Mouse (Mus musculus) frontal cortex, postnatal 36 days (tissue): ENCODE data around the gene Prdm9.
"Not testable (repeated sequence)": the region's sequence is repeated elsewhere in the genome, so short reads cannot be mapped to it uniquely, and the experiment has no call there.

Experiments
- DNase-seq, 2 experiments: peaks; one replicate each; pipeline ENCODE4 v3.0.0; 2022; ENCODE audit warnings: low spot score in 2 of 2

Prdm9 gene

DNA sequence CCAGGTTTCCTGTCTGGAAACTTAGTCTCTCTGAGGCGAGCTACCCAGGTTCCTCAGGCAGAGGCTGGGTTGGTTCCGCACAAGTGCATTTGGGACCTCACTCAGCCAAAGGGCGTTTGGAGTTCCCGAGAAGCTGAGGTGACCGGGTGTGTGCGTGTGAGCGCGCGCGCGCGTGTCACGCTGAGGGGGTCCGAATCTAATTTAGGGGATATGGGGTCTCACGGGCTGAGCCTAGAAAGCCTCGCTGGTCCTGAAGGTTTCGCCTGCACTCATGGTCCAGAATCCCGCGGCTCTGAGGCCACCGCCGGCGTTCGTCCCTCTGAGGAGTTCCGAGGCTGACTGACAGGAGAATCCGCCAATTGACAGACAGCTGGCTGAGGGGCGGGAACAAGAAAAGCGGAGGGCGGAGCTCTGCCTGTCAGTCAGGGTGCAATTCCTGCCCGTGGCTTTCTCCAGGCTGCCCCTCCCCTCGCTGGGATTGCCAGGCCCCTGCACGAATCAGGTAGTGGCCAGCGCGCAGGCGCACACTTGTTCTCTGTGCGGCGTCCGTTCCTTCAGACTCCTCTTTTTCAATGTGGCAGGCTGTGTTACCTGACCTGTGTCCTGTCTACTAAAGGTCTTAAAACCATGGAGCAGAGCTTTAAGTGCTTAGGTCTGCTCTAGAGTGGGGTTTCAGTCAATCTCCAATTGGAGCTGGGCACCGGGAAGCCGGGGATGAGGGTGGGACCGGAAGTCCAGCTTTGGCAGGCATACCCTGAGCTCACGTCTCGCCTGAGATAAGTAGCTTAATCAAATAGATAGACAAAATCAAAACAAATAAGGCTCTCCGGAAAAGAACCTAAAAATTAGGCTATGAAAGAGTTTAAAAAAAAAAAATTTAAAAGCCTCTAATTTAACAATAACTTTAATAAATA lies at the start of gene Prdm9:
Gene Prdm9 (minus strand): TSS at position 341 of the 914 bp plus-strand sequence.
- peak; percentile 100 for DNase-seq

DNA sequence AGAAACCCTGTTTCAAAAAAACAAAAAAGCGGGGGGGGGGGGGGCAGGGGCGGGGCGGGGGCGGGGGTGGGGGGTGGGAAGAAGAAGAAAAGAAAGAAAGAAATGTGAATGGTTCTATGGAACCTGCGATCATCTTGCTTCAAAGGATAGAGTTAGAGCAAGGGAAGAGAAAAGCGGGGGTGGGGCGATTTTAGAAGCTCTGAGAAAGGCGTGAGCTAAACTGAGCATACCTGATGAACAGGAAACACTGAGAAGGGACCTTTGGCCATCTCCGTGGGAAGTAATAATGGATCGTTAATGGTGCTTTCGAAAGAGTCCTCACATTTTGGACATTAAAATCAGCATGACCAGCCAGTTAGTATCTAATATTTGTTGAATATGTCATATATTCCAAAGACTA lies 35.3 kb upstream of the Prdm9 start:
- DNase-seq: no peak

DNA sequence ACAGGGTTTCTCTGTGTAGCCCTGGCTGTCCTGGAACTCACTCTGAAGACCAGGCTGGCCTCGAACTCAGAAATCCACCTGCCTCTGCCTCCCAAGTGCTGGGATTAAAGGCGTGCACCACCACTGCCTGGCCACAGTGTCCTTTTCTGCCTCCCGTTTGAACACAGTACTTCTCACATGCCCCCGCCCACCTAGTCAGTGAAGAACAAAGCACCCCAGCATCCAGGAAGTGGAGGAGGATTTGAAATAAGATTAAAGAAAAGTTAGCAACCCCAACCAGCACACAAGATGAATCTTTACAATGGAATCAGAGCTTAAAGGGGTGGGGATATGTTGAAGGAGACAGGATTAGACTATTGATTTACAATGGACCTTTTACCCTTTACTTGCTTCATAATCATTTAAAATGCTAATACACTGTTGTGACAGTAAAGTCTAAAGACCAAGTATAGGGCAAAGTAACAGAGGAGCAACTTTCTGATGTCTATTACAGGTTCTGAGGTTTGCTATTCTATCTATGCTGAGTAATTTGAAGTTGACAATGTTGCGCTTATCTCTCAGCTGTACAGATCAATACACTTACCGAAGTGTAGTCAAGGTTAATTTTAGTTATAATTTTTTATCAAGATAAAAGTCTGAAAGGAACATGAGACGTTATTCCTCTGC lies 27.2 kb upstream of the Prdm9 start:
- DNase-seq: no peak

DNA sequence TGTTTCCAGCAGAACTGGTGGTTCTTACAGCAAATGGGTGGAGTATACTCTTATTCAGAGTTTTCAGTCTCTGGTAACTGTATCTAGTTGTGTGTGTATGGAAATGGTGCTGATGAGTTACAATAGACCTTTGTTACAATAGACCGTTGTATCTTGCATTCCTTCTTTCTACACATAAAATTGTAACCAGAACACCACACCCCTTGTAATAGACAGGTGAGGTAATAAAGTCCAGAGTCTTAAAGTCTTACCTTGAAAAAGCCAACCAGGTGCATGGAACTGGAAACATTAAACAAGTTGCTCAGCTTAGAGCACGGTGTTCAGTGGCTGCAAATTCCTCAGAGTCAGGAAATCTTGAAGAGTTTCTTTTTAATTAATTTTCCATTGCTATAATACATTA lies 24.0 kb upstream of the Prdm9 start:
- no peak for DNase-seq

DNA sequence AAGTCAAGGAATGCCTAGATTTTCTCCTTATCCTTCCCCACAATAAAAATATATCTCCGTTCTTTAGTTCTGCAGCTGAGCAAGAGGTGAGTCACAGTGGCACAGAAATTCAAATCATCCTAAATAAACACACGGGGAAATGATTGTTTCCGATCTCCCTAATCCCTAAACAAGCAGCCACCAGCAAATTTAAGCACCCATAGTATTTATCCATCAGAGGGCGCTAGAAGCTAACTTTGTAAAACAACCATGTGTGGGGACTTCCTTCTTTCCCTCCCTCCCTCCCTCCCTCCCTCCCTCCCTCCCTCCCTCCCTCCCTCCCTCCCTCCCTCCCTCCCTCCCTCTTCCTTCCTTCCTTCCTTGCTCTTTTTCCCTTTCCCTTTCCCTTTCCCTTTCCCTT lies 21.5 kb upstream of the Prdm9 start:
- no peak for DNase-seq

DNA sequence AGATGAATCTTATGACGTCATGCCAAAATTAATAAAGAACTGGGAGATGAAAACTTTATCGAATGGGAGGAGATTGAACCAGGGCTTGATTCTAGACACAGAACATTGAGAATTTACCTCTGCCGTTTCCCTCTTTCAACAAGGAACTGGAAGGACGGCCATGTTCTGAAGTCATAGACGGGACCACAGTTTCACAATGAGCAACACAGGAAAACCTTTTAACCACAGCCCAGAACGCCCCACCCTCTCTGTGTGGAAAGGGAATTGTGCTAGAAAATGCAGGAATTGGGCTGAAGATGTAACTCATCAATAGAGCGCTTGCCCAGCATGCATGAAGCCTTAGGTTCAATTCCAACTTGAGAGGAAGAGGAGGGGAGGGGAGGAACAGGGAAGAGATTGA lies 18.9 kb upstream of the Prdm9 start:
- DNase-seq: no peak

DNA sequence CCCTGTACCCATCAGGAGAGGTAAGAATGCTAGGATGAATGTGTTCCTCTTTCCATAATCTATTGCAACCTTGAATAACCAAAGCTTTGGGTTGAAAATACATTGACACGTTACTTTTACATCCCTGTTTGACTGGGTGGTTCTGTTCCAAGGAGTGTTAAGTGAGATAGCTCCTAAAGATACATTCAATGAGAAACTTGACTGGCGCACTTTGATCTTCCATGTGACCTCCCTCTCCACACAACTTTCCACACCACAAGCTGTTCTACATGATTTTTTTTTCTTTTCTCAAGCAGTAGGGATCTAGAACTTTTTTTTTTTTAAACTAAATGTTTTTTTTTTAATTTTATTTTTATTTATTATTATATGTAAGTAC lies 15.9 kb upstream of the Prdm9 start:
- DNase-seq: no peak

DNA sequence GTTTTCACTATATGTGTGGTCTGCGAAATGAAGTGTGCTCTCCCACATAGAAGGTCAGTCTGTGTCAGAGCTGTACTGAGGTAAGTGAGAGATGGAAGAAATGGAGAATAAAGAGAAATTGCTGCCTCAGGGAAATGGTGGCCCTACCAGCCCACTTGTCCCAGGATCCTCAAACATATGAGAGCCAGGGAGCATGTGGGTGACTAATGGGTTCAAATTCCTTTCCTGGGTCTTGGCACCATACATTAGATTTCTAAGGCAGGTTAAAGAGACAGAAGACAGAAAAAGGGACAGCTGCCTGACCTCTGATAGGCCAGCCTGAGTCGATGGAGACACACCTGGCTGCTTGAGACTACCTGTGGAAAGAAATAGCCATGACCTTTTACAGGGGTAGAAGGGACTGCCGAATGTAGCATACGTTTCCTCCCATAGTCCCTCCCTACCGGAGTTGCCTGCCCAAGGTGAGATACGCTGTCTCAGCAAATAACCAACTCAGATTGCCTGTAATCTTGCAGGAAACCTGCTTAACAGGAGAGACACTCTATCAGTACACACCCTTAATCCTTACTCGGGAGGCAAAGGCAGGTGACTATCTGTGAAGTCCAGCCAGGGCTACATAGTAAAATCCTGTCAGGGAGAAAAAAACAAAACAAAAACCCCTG lies 15.4 kb upstream of the Prdm9 start:
- no peak for DNase-seq

DNA sequence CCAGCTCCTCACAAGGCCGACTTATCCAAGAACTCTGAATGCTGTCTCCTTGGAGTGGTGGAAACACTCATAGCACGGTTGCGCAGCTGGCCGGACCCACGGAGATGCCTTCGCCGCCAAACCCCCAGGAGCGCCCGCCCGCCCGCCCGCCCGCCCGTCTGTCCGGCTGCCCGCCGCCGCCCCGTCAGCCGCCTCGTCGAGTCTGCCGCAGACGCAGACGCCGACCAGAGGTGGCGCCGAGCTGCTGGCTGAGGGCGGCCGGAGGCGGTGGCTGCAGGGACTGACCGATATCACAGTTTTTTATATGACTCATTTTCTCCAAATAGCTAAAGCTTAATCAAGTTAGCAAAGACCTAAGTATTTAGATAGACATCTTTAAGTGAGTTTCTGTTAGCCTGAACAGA lies 13.1 kb upstream of the Prdm9 start:
- peak; percentile 4 to 10 for DNase-seq

DNA sequence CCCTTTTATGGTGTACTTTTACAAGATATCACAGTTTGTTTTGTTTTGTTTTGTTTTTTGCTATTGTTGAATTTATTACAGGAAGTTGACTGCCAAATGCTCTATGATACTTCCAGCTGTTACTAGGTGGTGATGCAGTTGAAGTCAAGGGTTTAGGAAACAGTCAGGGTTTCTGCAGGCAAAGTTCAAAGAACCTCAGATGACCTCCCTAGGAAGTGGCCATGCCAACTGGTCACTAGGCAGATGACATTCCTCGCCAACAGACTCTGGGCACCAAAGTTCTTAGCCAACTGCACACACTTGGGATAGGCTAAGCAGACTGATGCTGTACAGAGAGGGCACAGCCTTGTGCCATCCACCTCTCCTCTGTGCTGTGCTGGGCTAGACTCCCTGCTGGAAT lies 10.9 kb upstream of the Prdm9 start:
- no peak for DNase-seq

DNA sequence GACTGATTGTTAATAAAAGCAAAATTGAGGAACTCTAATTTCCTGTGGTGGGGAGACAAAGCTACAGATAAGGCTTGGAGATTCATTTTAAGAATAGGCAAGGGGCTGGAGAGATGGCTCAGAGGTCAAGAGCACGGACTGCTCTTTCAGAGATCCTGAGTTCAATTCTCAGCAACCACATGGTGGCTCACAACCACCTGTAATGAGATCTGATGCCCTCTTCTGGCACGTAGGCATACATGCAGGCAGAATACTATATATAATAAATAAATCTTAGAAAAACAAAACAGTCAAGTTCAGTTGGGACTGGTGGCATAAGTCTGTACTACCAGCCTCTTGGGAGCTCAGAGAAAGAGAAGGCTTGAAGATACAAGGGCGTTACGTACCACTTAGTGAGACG lies 2.8 kb upstream of the Prdm9 start:
- no peak for DNase-seq

DNA sequence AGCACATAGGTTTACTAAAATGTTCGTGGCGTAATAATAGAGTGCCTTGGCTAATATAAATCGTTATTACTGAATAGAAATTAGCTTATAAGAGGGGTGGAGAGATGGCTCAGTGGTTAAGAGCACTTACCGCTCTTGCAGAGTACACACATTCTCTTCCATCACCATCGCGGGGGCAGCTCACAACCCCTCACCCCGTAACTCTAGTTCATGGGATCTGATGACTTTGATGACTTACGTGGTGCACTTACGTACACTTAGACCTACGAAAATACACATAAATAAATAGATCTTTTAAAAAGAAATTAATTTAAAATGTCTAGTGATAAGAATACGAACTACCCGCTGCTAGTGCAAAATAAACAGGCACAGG lies 760 bp upstream of the Prdm9 start:
- DNase-seq: peak in 1 of 2 experiments; percentile 10

DNA sequence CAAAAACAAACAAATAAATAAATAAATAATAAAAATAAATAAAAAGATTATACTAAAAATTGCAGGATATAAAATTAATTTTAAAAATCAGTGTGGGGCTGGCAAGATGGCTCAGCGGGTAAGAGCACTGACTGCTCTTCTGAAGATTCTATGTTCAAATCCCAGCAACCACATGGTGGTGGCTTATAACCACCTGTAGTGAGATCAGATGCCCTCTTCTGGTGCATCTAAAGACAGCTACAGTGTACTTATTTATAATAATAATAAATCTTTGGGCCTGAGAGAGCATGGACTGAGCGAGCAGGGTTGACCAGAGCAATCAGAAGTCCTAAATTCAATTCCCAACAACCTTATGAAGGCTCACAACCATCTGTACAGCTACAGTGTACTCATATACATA lies 4.2 kb downstream of the Prdm9 start:
- no peak for DNase-seq

DNA sequence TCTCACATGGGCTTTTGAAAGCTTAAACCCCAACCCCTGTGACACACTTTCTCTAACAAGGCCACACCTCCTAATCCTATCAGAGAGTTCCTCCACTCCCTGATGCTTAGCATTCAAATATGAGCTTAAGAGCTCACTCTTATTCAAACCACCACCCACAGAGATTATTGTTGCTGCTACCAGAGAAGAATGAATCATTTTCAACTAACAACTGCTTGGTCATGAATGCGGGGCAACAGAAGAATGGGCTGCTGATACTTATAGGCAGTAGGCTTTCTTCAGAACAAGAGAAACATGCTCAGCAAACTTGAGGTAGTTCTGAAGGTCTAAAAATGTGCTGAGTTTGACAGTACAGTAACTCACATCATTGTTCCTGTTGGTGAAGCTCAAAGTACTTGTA lies 14.4 kb downstream of the Prdm9 start:
- DNase-seq: no peak

DNA sequence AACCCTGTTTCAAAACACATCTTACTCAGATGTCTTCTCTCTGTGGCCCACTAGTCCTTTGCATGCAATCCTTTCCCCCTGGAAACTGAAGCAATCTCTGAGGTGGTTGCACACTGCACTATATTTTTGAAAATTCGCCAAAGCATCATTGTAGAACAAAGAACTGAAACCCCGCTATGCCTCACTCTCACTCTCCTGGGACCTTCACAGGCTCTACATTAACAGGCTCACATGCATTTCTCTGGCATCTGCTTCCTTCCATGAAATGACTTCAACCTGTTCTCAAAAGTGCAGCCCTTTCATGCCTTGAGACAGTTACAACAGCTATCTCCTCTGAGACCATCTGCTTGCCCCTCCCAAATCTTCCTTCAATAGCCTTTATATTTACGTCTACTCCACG lies 17.7 kb downstream of the Prdm9 start:
- DNase-seq: no peak

DNA sequence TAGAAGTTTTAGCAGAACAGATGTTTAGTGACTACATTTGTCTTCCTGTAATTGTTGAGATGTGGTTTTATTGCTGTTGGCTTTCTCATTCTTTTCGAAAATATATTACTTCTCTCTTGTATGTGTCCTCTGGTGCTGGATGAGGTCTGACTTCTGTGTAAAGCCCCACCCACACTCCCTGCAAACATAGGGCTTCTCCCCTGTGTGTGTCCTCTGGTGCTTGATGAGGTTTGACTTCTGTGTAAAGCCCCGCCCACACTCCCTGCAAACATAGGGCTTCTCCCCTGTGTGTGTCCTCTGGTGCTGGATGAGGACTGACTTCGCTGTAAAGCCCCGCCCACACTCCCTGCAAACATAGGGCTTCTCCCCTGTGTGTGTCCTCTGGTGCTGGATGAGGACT lies 20.3 kb downstream of the Prdm9 start:
- DNase-seq: not testable (repeated sequence)

DNA sequence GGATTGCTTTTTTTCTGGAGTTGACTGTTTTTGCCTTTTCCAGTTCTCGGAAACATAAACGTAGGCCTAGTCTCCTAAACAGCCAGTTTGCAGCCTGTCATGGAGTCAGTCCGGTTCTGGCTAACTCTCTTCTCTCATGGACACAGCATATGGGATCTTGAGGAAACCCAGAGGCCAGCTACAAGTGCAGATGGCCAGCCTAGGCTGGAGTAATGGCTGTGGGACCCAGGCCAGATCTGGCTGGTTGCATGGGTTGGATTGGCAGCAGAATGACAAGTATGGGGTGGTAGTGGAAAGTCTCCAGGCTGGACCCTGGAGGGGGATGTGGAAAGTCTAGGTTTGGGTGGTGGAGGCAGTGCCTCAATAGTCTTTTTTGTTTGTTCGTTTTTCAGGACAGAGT lies 23.8 kb downstream of the Prdm9 start:
- DNase-seq: no peak

DNA sequence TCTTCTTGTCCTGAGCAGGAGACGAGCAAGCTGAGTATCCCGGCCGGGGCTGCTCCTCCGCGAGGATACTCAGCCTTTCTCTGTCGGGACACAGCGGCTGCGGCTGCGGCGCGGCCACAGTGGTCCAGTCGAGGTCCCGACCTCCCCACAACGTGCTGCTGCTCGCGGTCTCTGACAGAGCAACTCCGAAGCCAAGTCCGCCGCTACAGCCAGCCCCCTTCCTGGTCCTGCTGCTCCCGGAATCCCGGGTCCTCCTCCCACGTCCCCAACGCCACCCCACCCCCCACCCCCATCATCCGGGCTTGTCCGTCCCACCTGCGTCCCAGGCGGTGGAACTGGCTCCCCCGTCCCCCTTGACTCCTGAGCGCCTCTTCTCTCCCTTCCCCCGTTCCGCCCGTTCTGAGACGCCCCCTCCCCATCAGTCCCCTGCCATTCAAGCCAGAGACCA lies 27.7 kb downstream of the Prdm9 start:
- DNase-seq: no peak

DNA sequence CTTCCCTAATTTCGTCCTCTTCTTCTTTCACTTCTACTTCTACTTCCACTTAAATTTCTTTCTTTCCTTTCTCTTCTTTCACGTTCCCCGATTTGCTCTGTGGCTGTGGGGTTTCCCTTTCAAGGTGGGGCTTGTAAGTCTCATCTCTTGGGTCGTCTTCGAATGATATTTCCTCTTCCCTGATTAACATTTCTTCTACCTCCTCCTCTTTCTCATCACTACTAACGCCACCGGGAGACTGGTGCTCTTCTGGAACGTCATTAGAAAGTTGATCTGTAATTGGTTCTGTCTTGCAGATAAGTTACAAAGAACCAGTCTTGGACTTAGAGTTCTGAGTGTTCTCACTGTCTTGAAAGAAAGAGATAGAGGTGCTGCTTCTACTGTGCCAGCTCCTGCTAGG lies 28.2 kb downstream of the Prdm9 start:
- no peak for DNase-seq

DNA sequence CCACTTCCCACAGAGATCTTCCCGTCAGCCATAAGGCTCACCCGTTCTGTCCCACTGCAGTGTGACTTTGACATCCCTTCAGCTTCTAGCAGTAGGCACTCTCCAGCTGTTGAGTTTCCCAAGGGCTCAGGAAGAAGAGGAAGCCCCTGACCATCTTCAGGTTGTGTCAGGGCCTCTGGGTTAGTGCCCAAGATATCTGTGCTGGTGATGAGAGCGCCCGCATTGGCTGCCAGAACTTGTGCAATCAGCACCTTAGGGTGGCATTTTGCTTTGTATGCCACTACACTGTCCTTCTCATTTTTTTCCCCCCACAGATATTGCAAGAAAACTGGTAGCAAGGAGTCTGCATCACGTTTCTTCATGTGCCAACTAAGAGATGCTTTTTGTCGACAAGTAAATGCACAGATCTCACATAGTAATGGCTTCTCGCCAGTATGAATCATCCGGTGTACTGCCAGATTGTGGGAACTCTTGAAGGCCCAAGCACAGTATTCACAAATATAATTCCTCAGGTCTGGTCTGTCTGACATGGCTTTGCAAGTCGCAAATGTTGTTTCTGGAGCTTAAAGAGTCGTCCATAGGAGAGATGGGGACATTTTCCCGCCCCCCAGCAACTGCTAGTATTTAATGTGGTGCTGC lies 28.9 kb downstream of the Prdm9 start:
- peak; percentile 50 to 78 for DNase-seq

DNA sequence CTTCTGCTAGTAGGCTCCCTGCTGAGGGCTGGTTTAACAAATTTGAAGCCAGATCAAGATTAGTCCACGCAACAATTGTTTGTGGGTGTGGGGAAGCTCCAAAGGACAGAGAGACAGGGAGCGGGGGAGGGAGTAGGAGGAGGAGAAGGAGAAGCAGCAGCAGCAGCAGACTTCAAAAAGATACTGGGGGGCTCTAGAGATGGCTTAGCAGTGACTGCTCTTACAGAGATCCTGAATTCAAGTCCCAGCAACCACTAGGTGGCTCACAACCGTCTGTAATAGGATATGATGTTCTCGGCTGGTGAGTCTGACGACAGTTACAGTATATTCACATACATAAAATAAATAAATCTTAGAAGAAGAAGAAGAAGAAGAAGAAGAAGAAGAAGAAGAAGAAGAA lies 34.0 kb downstream of the Prdm9 start:
- peak in 1 of 2 experiments; percentile 62 for DNase-seq

DNA sequence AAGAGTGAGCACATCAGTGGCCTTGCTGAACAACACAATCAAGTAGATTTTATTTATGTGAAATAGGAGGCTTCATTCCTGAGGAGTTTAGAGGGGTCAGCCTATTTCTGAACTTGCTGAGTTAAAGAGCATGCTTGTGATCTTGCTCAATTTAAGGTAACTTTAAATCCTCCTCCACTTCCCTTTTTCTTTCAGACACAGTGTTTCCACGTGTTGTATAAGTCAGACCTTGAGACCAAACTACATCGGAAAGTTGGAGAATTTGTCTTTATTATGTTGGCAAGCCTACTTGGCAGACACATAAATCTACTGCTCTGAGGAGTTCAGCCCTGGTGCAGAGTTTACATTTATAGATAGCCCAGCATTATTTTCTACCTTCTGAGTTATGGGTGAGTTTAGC lies 35.3 kb downstream of the Prdm9 start:
- DNase-seq: no peak
